Mouse (Mus musculus) adrenal gland, postnatal 4 days (tissue): ENCODE results near the gene Fbxw24. TPM values are rescaled to one million over a fixed set of nuclear protein-coding genes. Genes with fewer than 3 reads are reported as not detected.
A peak's percentile ranks its signal among the peaks of the same experiment; 100 is the strongest.
"Not testable (repeated sequence)": the region's sequence is repeated elsewhere in the genome, so short reads cannot be mapped to it uniquely, and the experiment has no call there.

Experiments used
- DNase-seq, 2 experiments: peaks; one replicate each; pipeline ENCODE4 v3.0.0; 2021 to 2022; ENCODE audit warnings: low spot score in 2 of 2, mixed read lengths in 2 of 2
- long read RNA-seq, 2 experiments: library from polyadenylated mRNA; stranded (forward); transcript quantifications; one replicate each; pipeline ENCODE4 v2.0.0; 2021
- total RNA-seq, 2 experiments: library from RNA; stranded (reverse); gene quantifications; 2 replicates each; pipeline ENCODE4 v1.2.3; 2021

Fbxw24 gene
- total RNA-seq = not detected
- long read RNA-seq, experiment 1 = 0 reads
- long read RNA-seq, experiment 2 = 0 reads

GRCm38 (mm10) chr9:109625957-109626356, at the start of gene Fbxw24:
TSS of gene Fbxw24 (minus strand) at chr9:109626057.
- DNase-seq = not testable (repeated sequence)

DNA sequence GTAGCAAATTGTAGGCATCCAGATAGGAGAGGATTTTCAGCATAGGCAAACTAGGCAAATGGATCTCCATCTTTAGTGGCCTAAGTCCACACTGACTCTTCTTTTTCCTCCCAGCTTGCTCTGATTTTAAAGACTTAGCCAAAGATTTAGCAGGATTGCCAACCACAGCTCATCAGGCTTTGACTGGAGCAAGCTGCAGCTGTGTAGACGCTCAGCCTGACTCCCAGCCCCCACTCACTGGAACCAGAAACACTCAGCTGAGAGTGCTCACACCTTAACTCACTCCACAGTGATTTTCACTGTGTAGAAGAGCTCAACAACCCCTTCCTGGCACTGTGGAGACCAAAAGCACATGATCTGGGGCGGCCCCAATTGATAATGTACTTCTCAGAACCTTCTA, 38.7 kb upstream of the Fbxw24 start, which contains the start of gene Fbxw25:
Gene Fbxw25, minus strand, starts transcription at position 101 of the 400 bp plus-strand sequence.
- not testable (repeated sequence) for DNase-seq

DNA sequence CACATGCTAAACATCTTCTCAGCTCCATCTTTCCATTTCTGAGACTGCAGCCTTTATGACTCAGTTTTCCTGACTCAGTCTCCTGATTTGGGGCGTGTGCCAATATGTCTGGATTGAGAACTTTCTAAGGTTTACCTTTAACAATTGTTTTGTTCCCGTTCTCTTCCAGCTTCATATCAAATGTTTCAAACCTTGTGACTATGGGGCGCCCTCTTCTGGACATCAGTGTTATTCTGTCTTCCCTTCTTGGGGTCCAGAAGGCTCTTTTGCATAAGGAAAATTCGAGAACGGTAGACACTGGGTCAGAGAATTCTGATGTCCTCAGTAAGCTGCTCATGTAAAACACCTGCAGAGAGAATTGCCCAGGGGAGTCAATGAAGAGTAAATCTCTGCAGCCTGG, 19.0 kb downstream of the Fbxw24 start:
- peak; percentile 4 to 6 for DNase-seq

DNA sequence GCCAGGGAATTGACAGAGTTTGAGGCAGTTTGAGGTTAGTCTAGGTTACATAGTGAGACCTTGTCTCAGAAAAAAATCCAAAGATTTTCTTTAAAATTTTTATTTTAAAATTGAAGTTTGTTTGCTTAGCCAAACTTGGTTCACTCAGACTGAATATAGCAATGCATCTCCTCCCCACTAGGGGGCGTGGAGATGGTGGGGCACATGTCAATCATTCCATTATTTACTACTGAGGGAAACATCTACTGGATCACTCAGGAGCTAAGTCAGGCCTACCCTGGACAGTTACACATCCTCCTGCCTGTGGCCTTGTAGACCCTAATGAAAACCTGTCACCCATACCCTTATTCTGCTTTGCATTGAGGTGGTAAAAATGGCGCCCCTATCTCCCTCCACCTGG, 23.7 kb downstream of the Fbxw24 start:
- not testable (repeated sequence) for DNase-seq

- no peak for DNase-seq
Observed at GRCm38 (mm10) chr9:109597226-109597625, 28.6 kb downstream of the Fbxw24 start.

DNA sequence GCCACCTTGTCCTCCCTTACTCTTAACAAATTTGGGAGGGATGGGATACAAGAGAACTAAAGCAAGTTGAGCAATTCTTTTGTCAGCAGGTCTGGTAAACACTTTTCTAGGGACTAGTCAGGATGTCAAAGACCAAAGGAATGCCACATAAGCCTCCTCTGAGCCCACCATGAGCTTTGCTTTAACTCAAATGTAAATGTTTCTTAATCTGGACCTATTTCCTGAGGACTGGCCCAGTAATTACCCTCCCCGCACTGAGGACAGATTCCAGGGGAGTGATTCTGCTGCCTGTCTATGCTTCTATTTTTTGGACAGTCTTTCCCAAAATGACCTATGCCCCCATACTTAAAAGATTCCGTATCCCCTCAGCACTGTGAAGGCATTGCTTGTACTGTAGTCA, 31.0 kb downstream of the Fbxw24 start:
- DNase-seq = no peak

DNA sequence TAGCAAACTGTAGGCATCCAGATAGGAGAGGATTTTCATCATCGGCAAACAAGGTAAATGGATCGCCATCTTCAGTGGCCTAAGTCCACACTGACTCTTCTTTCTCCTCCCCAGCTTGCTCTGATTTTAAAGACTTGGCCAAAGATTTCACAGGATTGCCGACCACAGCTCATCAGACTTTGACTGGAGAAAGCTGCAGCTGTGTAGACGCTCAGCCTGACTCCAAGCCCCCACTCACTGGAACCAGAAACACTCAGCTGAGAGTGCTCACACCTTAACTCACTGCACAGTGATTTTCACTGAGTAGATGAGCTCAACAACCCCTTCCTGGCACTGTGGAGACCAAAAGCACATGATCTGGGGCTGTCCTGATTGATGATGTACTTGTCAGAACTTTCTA, 57.7 kb downstream of the Fbxw24 start, which contains the start of gene Fbxw15:
Gene Fbxw15, minus strand, starts transcription at position 101 of the 400 bp plus-strand sequence.
- DNase-seq = not testable (repeated sequence)

GRCm38 (mm10) chr9:109565546-109565945, 60.3 kb downstream of the Fbxw24 start:
- DNase-seq = no peak

DNA sequence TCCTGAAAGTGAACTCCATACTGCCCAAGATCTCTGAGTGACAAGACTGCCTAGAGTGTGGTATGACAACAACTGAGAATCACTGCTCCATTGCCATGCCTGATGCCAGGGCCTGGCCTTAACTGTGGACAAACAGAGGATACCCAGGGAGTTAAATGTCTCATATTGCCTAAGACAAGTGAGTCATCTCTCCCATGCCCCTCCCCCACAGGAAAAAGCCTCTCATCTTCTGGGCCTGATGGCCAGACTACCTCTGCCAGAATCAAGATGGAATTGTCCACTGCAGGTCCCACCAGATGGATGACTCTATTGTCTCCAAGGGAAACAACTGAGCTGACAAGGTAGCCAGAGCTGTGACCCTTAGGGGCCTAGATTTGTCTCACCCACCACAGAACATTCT, 63.8 kb downstream of the Fbxw24 start:
- DNase-seq = not testable (repeated sequence)

DNA sequence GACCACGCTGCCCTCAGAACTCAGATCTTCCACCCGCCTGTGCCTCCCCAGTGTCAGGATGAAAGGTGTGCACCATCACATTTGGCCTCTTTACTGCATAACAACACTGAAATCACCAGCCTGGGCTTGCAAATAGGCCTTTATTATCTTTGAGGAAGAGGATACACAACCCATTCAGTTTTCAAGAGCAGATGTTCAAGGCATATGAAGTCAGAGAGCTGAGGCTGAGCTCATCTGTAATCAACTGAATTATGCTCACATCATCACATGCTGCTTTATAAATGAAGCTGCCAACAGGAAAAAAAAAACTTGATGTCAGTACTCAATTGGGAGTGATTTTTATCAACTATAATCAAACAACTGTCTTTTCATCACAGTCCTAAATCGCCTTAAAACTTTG, 73.4 kb downstream of the Fbxw24 start:
- no peak for DNase-seq

Other genes starting within 250 kb of the Fbxw24 start
- gene Fbxw22, start 221.8 kb downstream of the Fbxw24 start, total RNA-seq = not detected
- gene Fbxw16, start 176.9 kb downstream of the Fbxw24 start, total RNA-seq = not detected
- gene Fbxw19, start 130.2 kb downstream of the Fbxw24 start, total RNA-seq = not detected
- under 1 TPM in 1 of 2 experiments, not detected in 1; 0.42 TPM for gene Fbxw15, start 57.8 kb downstream of the Fbxw24 start, total RNA-seq
- gene Fbxw25, start 38.6 kb upstream of the Fbxw24 start, total RNA-seq = under 1 TPM in 1 of 2 experiments, not detected in 1; 0.20 TPM
- gene Fbxw18, start 76.6 kb upstream of the Fbxw24 start, total RNA-seq = not detected
- gene Fbxw26, start 120.0 kb upstream of the Fbxw24 start, total RNA-seq = not detected
- not detected for gene Fbxw27, start 164.6 kb upstream of the Fbxw24 start, total RNA-seq
- gene Spink8, start 186.2 kb upstream of the Fbxw24 start, total RNA-seq = 10 to 100 TPM in 1 of 2 experiments, 1 to 10 TPM in 1; 8.3 to 10.6 TPM
- gene Nme6, start 206.7 kb upstream of the Fbxw24 start, total RNA-seq = 10 to 100 TPM; 22.3 to 29.5 TPM
- gene Camp, start 223.6 kb upstream of the Fbxw24 start, total RNA-seq = 10 to 100 TPM; 11.6 to 32.1 TPM
- gene Cdc25a, start 249.5 kb upstream of the Fbxw24 start, total RNA-seq = 10 to 100 TPM; 25.5 to 28.3 TPM